Mouse (Mus musculus): Measurements from ENCODE around the gene Tlk1. TPM values are rescaled to one million over a fixed set of nuclear protein-coding genes. Genes with fewer than 3 reads are reported as not detected.

Gene Tlk1
- polyA plus RNA-seq (2016; fragmentation: Nextera tagmentation; extraction: Ambion mirVana), result 30.1 and 30.5 TPM in 2 replicates

- peaks cover 28% of the 10 kb centered on the region for H3K4me1 ChIP-seq
- H3K4me3 ChIP-seq, result peak within 1 kb of the TSS; percentile 93
- WGBS, result under 1% methylated on average over 93 of the region's 118 CpGs
- peak; percentile 82 for DNase-seq (ENCODE audit: low spot score)
- no peaks in the 10 kb centered on the region for H3K27me3 ChIP-seq (ENCODE audit: low read depth, poor library complexity, severe bottlenecking)
- H3K9me3 ChIP-seq (replicated peaks), result no peaks in the 10 kb centered on the region
- peak within 1 kb of the TSS; percentile 100 for H3K27ac ChIP-seq (replicated peaks)
- H3K36me3 ChIP-seq, result no peaks in the 10 kb centered on the region
Observed at GRCm38 (mm10) chr2:70825371-70826051, at the start of gene Tlk1. TSS of gene Tlk1 (minus strand) at chr2:70825728.

DNA sequence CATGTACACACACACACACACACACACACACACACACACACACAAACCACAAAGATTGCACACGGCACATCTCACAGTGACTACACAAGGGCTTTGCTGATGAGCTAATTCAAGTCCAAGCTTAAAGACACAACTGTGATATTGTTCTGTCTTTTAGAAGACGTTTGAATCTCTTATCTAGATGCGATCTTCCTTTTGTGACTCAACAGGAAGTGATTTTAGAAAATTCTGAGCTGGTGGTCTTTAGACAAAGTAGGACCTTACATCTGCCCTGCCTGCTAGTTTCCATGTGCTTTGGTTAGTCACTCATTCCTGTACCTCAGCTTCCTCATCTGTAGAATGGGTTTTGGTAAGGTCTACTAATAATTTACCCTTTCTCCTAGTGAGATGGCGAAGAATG, 49.6 kb upstream of the Tlk1 start:
- Histone ChIP-seq H3K9me3 (replicated peaks) (peaks cover 4% of the 10 kb centered on the region; the same call in 1 of the 2 replicates), H3K27me3 (ENCODE audit: low read depth, poor library complexity, severe bottlenecking) (no peaks in the 10 kb centered on the region), H3K36me3 (no peaks in the 10 kb centered on the region), H3K27ac (replicated peaks) (no peak overlapping the region), H3K4me1 (peaks cover 11% of the 10 kb centered on the region), H3K4me3 (no peak overlapping the region)
- no peak for DNase-seq (ENCODE audit: low spot score)
- WGBS, result 89% methylated on average over 4 of the region's 4 CpGs

DNA sequence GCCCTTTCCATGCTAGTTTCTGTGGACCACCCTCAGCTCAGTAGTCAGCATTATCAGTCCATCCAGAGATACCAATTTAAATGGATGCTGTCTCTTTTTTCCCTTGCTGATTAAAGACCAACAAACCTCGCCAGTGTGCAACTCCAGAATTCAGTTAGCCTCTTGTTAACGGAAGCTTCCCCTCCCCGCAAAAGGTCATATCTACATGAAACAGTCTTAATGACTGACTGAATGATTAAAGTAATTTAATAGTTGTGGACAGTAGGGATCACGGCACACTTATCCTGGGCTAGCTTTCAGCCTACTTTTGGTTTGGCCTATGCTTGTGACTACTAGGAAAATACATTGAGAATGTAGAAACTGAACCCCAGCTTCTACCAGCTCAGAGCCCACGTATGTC, 47.6 kb upstream of the Tlk1 start:
- Histone ChIP-seq H3K9me3 (replicated peaks) (peaks cover under 1% of the 10 kb centered on the region; the same call in 1 of the 2 replicates), H3K36me3 (no peaks in the 10 kb centered on the region), H3K4me1 (peaks cover 11% of the 10 kb centered on the region), H3K4me3 (no peak overlapping the region), H3K27ac (replicated peaks) (no peak overlapping the region), H3K27me3 (ENCODE audit: low read depth, poor library complexity, severe bottlenecking) (no peaks in the 10 kb centered on the region)
- WGBS, result 89% methylated on average over 5 of the region's 5 CpGs
- no peak for DNase-seq (ENCODE audit: low spot score)

DNA sequence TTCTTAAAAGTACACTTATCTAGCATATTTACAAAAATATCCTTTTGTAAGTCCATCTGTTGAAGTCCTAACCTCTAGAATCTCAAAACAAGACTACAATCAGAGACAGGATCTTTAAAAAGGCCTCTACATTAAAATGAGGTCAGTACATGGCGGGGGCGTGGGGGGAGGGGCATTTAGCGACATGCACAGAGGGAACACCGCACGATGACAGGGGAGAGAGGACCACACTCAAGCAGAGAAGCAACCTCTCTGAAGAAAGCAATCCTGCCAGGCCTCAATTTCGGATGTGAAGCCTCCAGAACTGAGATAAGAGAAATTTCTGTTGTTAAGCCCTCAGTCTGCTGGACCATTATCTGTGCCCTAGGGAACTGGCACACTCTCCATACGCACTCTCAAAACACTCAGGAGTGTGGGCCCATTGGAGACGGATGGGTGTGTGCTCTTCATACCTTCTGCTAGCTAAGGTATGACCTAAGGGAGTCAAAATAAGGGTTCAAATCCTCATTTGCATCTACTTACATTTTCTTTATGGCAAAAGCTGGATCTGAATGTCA, 46.0 kb upstream of the Tlk1 start:
- 58% methylated on average over 8 of the region's 8 CpGs for WGBS
- no peaks in the 10 kb centered on the region for H3K9me3 ChIP-seq (replicated peaks)
- H3K4me1 ChIP-seq, result peaks cover 11% of the 10 kb centered on the region

GRCm38 (mm10) chr2:70870819-70871218, 45.3 kb upstream of the Tlk1 start:
- H3K27me3 ChIP-seq (ENCODE audit: low read depth, poor library complexity, severe bottlenecking), result no peaks in the 10 kb centered on the region
- DNase-seq (ENCODE audit: low spot score), result no peak
- WGBS, result 56% methylated on average over 6 of the region's 6 CpGs

More for the DNA sequence above, 46.0 kb upstream of the Tlk1 start:
- Histone ChIP-seq H3K4me3 (no peak overlapping the region), H3K27ac (replicated peaks) (no peak overlapping the region), H3K27me3 (ENCODE audit: low read depth, poor library complexity, severe bottlenecking) (no peaks in the 10 kb centered on the region), H3K36me3 (no peaks in the 10 kb centered on the region)
- DNase-seq (ENCODE audit: low spot score), result no peak

GRCm38 (mm10) chr2:70869116-70869515, 43.6 kb upstream of the Tlk1 start:
- WGBS, result 79% methylated on average over 3 of the region's 3 CpGs
- Histone ChIP-seq H3K9me3 (replicated peaks) (no peaks in the 10 kb centered on the region), H3K27me3 (ENCODE audit: low read depth, poor library complexity, severe bottlenecking) (no peaks in the 10 kb centered on the region), H3K4me1 (peaks cover 11% of the 10 kb centered on the region), H3K4me3 (no peak overlapping the region), H3K36me3 (no peaks in the 10 kb centered on the region), H3K27ac (replicated peaks) (no peak overlapping the region)
- DNase-seq (ENCODE audit: low spot score), result no peak

More at GRCm38 (mm10) chr2:70870819-70871218, 45.3 kb upstream of the Tlk1 start:
- Histone ChIP-seq H3K9me3 (replicated peaks) (no peaks in the 10 kb centered on the region), H3K4me1 (peaks cover 11% of the 10 kb centered on the region), H3K4me3 (no peak overlapping the region), H3K36me3 (no peaks in the 10 kb centered on the region), H3K27ac (replicated peaks) (no peak overlapping the region)

GRCm38 (mm10) chr2:70867231-70867630, 41.7 kb upstream of the Tlk1 start:
- no peaks in the 10 kb centered on the region for H3K36me3 ChIP-seq
- H3K27me3 ChIP-seq (ENCODE audit: low read depth, poor library complexity, severe bottlenecking), result no peaks in the 10 kb centered on the region
- no peak for DNase-seq (ENCODE audit: low spot score)
- H3K4me1 ChIP-seq, result peaks cover 11% of the 10 kb centered on the region
- WGBS, result 88% methylated on average over 3 of the region's 3 CpGs
- no peak overlapping the region for H3K4me3 ChIP-seq
- no peaks in the 10 kb centered on the region for H3K9me3 ChIP-seq (replicated peaks)
- H3K27ac ChIP-seq (replicated peaks), result no peak overlapping the region

GRCm38 (mm10) chr2:70862881-70863280, 37.4 kb upstream of the Tlk1 start:
- Histone ChIP-seq H3K4me3 (no peak overlapping the region), H3K27me3 (ENCODE audit: low read depth, poor library complexity, severe bottlenecking) (no peaks in the 10 kb centered on the region), H3K4me1 (no peaks in the 10 kb centered on the region), H3K36me3 (no peaks in the 10 kb centered on the region), H3K9me3 (replicated peaks) (no peaks in the 10 kb centered on the region), H3K27ac (replicated peaks) (no peak overlapping the region)
- no peak for DNase-seq (ENCODE audit: low spot score)
- WGBS, result 84% methylated on average over 5 of the region's 5 CpGs

DNA sequence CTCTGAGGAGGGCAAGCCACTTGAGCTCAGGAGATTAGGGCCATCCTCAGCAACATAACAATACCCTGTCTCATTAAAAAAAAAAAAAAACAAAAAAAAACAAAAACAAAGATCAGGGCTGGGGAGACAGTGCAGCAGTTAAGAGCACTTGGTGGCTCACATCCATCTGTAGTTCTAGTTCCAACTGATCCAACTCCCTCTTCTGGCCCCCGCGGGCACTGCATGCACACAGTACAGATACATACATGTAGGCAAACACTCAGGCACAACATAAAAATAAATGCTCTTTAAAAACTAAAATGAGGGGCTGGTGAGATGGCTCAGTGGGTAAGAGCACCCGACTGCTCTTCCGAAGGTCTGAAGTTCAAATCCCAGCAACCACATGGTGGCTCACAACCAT, 34.2 kb upstream of the Tlk1 start:
- Histone ChIP-seq H3K9me3 (replicated peaks) (no peaks in the 10 kb centered on the region), H3K27me3 (ENCODE audit: low read depth, poor library complexity, severe bottlenecking) (no peaks in the 10 kb centered on the region), H3K27ac (replicated peaks) (no peak overlapping the region), H3K4me3 (no peak overlapping the region), H3K4me1 (no peaks in the 10 kb centered on the region), H3K36me3 (no peaks in the 10 kb centered on the region)
- no peak for DNase-seq (ENCODE audit: low spot score)
- WGBS, result 96% methylated on average over 4 of the region's 4 CpGs

DNA sequence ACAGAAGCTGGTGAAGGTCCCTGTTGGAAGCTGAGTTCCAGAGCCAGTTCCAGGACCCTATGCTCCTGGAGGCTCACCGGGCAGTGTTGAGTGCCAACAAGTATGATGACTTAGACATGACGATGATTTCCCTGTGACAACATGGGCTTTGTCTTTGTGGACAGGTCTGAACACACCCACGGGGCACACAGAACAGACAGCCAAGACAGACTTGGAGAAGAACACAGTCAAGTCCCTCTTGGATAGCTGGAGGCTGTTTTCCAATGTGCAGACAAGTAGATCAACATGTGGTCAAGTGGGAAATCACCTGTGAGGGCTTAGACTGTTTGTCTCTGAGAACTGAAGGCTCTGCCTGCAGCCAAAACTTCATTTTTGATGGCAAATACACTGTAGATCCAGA, 31.4 kb upstream of the Tlk1 start:
- WGBS, result 93% methylated on average over 3 of the region's 3 CpGs
- no peak for DNase-seq (ENCODE audit: low spot score)
- Histone ChIP-seq H3K27ac (replicated peaks) (no peak overlapping the region), H3K4me3 (no peak overlapping the region), H3K4me1 (peaks cover 9% of the 10 kb centered on the region), H3K36me3 (no peaks in the 10 kb centered on the region), H3K9me3 (replicated peaks) (no peaks in the 10 kb centered on the region), H3K27me3 (ENCODE audit: low read depth, poor library complexity, severe bottlenecking) (no peaks in the 10 kb centered on the region)

DNA sequence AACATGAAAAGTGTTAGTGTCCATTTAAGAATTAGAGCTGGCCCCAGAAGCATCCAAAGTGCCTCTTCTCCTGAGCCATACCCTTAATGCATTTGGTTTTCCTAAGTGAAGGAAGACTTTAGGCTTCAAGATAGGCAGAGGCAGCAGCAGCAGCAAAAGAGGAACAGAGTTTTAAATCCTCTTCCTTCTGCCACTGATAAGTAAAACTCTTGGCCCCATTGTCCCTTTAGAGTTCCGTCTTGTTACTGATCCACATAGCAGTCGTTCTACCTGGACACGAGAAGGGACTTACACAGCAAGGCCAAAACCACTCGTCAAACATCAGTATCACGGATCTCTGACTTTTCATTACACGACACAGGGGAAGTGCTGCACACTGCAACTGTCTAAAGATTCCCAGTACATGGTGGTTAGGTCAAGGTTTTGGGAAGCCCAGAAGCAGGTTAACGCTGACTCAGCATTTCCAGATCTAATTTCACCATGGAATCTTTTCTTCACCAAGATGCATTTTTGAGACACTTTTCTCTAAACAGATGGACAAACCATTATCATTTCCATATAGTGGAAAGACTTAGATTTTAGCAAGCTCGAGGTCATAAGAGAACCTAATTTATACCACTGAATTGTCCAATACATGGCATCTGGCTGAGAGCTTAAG, 28.8 kb upstream of the Tlk1 start:
- Histone ChIP-seq H3K27ac (replicated peaks) (no peak overlapping the region), H3K4me1 (peaks cover 9% of the 10 kb centered on the region), H3K27me3 (ENCODE audit: low read depth, poor library complexity, severe bottlenecking) (no peaks in the 10 kb centered on the region), H3K9me3 (replicated peaks) (no peaks in the 10 kb centered on the region), H3K36me3 (no peaks in the 10 kb centered on the region), H3K4me3 (no peak overlapping the region)
- no peak for DNase-seq (ENCODE audit: low spot score)
- WGBS, result 88% methylated on average over 8 of the region's 8 CpGs

GRCm38 (mm10) chr2:70853329-70853728, 27.8 kb upstream of the Tlk1 start:
- DNase-seq (ENCODE audit: low spot score), result no peak
- 66% methylated on average over 7 of the region's 7 CpGs for WGBS
- Histone ChIP-seq H3K4me1 (peaks cover 9% of the 10 kb centered on the region), H3K9me3 (replicated peaks) (no peaks in the 10 kb centered on the region), H3K27me3 (ENCODE audit: low read depth, poor library complexity, severe bottlenecking) (no peaks in the 10 kb centered on the region), H3K4me3 (no peak overlapping the region), H3K27ac (replicated peaks) (no peak overlapping the region), H3K36me3 (no peaks in the 10 kb centered on the region)

- Histone ChIP-seq H3K9me3 (replicated peaks) (no peaks in the 10 kb centered on the region), H3K27me3 (ENCODE audit: low read depth, poor library complexity, severe bottlenecking) (no peaks in the 10 kb centered on the region), H3K4me1 (peaks cover 9% of the 10 kb centered on the region), H3K36me3 (no peaks in the 10 kb centered on the region), H3K27ac (replicated peaks) (no peak overlapping the region), H3K4me3 (no peak overlapping the region)
- 66% methylated on average over 11 of the region's 11 CpGs for WGBS
- DNase-seq (ENCODE audit: low spot score), result no peak
Observed at GRCm38 (mm10) chr2:70852796-70853221, 27.3 kb upstream of the Tlk1 start.
